Mouse (Mus musculus): ENCODE measurements around the gene Atp6v1b1. TPM values are rescaled to one million over a fixed set of nuclear protein-coding genes. Genes with fewer than 3 reads are reported as not detected.
A peak's percentile ranks its signal among the peaks of the same experiment; 100 is the strongest.

The Atp6v1b1 gene
- polyA plus RNA-seq (2015; fragmentation: Nextera tagmentation; extraction: Ambion mirVana) = 0.08 TPM in 1 of 2 replicates, not detected in the other

GRCm38 (mm10) chr6:83742761-83743160 is at the start of gene Atp6v1b1:
Gene Atp6v1b1, plus strand, starts transcription at chr6:83742990.
- Histone ChIP-seq H3K27me3 (replicated peaks) (no peaks in the 10 kb centered on the region), H3K4me1 (0 out of 2 replicates have a peak, but pooled peaks cover 4% of the 10 kb centered on the region), H3K9me3 (no peaks in the 10 kb centered on the region), H3K4me2 (no peak within 1 kb of the TSS), H3K4me3 (replicated peaks) (no peak within 1 kb of the TSS), H3K36me3 (no peaks in the 10 kb centered on the region), H3K27ac (no peak within 1 kb of the TSS), H3K9ac (no peak within 1 kb of the TSS)
- no peak for ATAC-seq (ENCODE audit: insufficient read depth, low FRiP score, low read depth)
- 53% methylated on average over 5 of the region's 5 CpGs for WGBS

DNA sequence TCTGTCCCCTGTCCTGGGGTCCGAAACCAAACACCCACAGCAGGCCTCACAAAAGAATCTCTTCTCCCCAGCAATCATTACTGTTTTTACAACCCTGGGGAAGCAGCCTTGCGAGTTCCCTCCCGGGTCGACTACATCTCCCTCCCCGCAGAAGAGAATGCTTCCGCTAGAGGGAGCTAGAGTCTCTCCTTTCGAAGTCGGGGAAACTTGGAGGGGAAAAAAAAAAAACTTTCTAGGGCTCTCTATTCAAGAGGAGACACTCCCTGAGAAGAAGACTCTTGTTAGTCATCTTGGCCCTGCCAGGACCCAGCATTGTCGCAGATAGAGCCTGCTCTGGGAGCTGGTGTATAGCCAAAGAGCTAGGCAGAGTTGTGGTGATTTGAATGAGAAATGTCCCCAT is 49.0 kb upstream of the Atp6v1b1 start:
- 1% methylated on average over 9 of the region's 9 CpGs for WGBS
- Histone ChIP-seq H3K27ac (no peak overlapping the region), H3K36me3 (no peaks in the 10 kb centered on the region), H3K4me2 (no peak overlapping the region), H3K4me3 (replicated peaks) (no peak overlapping the region), H3K9me3 (no peaks in the 10 kb centered on the region), H3K4me1 (0 out of 2 replicates have a peak, but pooled peaks cover 2% of the 10 kb centered on the region), H3K27me3 (replicated peaks) (peaks cover 93% of the 10 kb centered on the region), H3K9ac (no peak overlapping the region)
- no peak for ATAC-seq (ENCODE audit: insufficient read depth, low FRiP score, low read depth)

DNA sequence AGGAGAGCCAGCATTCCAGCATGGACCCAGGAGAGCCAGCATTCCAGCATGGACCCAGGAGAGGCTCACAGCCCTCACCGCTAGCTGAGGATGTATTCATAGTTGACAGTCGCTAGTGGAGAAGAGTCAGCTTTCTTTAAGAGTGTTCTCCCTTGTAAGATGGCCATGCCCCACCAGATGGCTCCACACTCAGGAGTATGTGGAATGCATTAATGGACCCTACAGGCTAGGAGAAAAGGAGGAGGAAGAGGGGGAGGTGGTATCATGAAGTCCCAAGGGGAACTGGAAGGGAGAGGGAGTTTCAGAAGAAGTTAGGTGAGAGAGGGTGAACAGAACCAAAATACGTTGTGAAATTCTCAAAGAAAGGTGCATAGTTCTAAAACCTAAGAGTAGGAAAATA is 47.1 kb upstream of the Atp6v1b1 start:
- ATAC-seq (ENCODE audit: insufficient read depth, low FRiP score, low read depth) = no peak
- Histone ChIP-seq H3K4me3 (replicated peaks) (no peak overlapping the region), H3K9me3 (no peaks in the 10 kb centered on the region), H3K27me3 (replicated peaks) (peaks cover 93% of the 10 kb centered on the region), H3K9ac (no peak overlapping the region), H3K4me1 (0 out of 2 replicates have a peak, but pooled peaks cover 2% of the 10 kb centered on the region), H3K4me2 (no peak overlapping the region), H3K27ac (no peak overlapping the region), H3K36me3 (no peaks in the 10 kb centered on the region)
- WGBS = 4% methylated on average over 3 of the region's 3 CpGs

DNA sequence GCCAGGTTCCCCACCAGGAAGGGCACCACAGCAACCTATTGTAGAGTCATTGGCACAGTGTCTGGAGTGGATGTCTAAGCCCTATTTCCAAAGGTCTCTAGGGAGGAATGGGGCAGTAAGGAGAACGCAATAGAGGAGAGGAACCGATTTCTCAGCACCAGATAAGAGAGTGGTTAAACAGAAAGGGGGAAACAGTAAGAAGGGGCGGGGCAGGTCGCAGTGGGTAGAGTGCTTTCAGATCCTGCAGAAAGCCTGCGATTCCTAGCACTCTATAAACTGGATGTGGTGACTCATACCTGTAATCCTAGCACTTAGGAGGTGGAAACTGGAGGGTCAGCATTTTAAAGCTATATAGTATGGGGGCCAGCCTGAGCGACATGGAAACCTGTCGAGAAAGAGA is 46.1 kb upstream of the Atp6v1b1 start:
- H3K4me2 ChIP-seq = no peak overlapping the region
- no peak overlapping the region for H3K9ac ChIP-seq
- H3K4me1 ChIP-seq = 0 out of 2 replicates have a peak, but pooled peaks cover 2% of the 10 kb centered on the region
- H3K27me3 ChIP-seq (replicated peaks) = peaks cover 92% of the 10 kb centered on the region
- 3% methylated on average over 7 of the region's 7 CpGs for WGBS
- 0 out of 2 replicates have a peak, but pooled peaks have one; percentile 60 for ATAC-seq (ENCODE audit: insufficient read depth, low FRiP score, low read depth)
- H3K27ac ChIP-seq = no peak overlapping the region
- no peaks in the 10 kb centered on the region for H3K36me3 ChIP-seq
- H3K9me3 ChIP-seq = no peaks in the 10 kb centered on the region
- H3K4me3 ChIP-seq (replicated peaks) = no peak overlapping the region

DNA sequence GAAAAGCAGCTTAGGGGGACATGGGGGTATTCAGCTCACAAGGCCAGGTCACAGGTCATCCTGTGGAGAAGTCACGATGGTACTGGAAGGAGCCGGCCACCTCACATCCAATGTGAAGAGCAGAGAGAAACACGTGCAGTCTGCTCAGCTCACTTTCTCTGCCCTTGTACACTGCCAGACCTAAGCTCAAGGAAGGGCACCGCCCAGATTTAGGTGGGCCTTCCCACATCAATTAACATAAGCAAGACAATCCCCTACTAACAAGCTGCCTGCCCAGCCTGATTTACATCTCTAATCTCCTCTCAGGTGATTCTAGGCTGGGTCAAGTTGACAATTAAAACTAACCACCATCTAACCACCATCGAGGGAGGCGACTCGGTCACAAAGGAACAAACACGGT is 44.9 kb upstream of the Atp6v1b1 start:
- Histone ChIP-seq H3K27me3 (replicated peaks) (peaks cover 90% of the 10 kb centered on the region), H3K27ac (no peak overlapping the region), H3K36me3 (no peaks in the 10 kb centered on the region), H3K9ac (no peak overlapping the region), H3K4me1 (0 out of 2 replicates have a peak, but pooled peaks cover 2% of the 10 kb centered on the region), H3K4me2 (no peak overlapping the region), H3K4me3 (replicated peaks) (no peak overlapping the region), H3K9me3 (no peaks in the 10 kb centered on the region)
- 3% methylated on average over 8 of the region's 8 CpGs for WGBS
- no peak for ATAC-seq (ENCODE audit: insufficient read depth, low FRiP score, low read depth)

GRCm38 (mm10) chr6:83699971-83700370 is 42.8 kb upstream of the Atp6v1b1 start:
- no peak overlapping the region for H3K27ac ChIP-seq
- no peaks in the 10 kb centered on the region for H3K9me3 ChIP-seq
- 4% methylated on average over 5 of the region's 5 CpGs for WGBS
- peaks cover 88% of the 10 kb centered on the region for H3K27me3 ChIP-seq (replicated peaks)
- ATAC-seq (ENCODE audit: insufficient read depth, low FRiP score, low read depth) = no peak
- H3K4me1 ChIP-seq = 0 out of 2 replicates have a peak, but pooled peaks cover 2% of the 10 kb centered on the region
- H3K36me3 ChIP-seq = no peaks in the 10 kb centered on the region
- no peak overlapping the region for H3K4me3 ChIP-seq (replicated peaks)
- no peak overlapping the region for H3K4me2 ChIP-seq
- no peak overlapping the region for H3K9ac ChIP-seq

DNA sequence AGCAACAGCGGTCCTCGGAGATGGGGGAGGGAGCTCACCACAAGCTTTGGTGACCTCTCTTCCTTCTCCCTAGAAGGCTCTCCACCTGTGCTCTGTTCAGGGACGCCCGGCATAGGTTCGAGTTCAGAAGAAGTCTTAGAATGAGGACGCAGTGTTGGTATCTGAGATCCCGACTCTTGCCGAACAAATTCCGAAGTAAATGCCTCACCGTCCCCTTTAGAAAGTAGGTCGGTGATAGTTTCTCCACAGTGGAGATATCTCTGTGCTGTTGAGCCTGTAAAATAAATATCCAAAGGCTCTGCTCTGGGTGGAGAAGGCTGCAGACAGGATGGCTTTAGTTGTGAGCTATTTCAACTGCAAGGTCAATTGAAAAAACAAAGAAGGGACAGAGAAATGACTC is 41.8 kb upstream of the Atp6v1b1 start:
- peaks cover 86% of the 10 kb centered on the region for H3K27me3 ChIP-seq (replicated peaks)
- WGBS = 2% methylated on average over 11 of the region's 11 CpGs
- H3K4me2 ChIP-seq = no peak overlapping the region
- H3K4me3 ChIP-seq (replicated peaks) = no peak overlapping the region
- no peak overlapping the region for H3K9ac ChIP-seq
- H3K9me3 ChIP-seq = no peaks in the 10 kb centered on the region
- ATAC-seq (ENCODE audit: insufficient read depth, low FRiP score, low read depth) = no peak
- no peaks in the 10 kb centered on the region for H3K36me3 ChIP-seq
- H3K27ac ChIP-seq = no peak overlapping the region
- 0 out of 2 replicates have a peak, but pooled peaks cover 2% of the 10 kb centered on the region for H3K4me1 ChIP-seq

DNA sequence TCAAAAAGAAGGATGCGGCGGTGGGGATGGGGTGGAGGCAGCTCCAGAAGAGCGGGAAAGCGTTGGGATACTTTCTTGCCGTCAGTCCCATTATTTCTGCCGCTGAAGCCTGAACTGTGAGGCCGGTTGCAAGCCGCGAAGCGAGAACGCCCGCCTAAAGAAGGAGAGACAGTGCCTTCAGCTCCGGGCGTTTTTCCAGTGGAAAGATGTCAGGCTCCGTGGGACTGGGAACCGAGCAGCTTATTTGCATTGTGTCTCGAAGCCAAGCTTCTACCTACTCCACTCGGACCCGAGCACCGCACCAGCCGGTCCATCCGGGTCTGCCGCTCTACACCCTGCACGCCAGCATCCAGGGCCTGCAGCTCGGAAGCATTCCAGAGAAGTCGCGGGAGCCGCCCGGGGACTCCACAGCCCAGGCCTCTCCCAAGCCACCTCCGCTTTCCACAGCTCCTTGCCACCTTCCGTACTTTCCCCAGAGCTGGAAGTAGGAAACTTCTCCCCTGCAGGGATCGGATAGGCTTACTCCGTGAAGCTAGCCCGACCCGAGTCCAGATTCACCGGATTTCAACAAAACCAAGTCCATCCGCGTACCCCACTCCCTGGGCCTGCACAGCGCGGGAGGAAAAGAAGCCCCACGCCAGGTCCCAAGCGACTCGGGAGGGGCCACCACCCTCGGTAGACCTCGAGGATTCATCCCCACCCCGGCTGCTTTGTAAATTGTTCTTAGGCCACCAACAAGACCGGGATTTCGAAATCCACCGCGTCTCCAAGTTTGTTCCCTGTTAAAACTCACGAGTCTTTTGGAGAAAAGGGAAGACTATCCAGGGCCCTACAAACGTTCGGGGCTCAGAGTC is 40.4 kb upstream of the Atp6v1b1 start:
- Histone ChIP-seq H3K4me3 (replicated peaks) (no peak overlapping the region; the same call in 1 of the 2 replicates), H3K9me3 (no peaks in the 10 kb centered on the region), H3K9ac (no peak overlapping the region), H3K36me3 (no peaks in the 10 kb centered on the region), H3K4me1 (no peaks in the 10 kb centered on the region), H3K27me3 (replicated peaks) (peaks cover 86% of the 10 kb centered on the region), H3K27ac (no peak overlapping the region), H3K4me2 (no peak overlapping the region)
- WGBS = under 1% methylated on average over 53 of the region's 53 CpGs
- ATAC-seq (ENCODE audit: insufficient read depth, low FRiP score, low read depth) = no peak

GRCm38 (mm10) chr6:83703000-83703721 is 39.6 kb upstream of the Atp6v1b1 start:
- Histone ChIP-seq H3K9ac (no peak overlapping the region), H3K4me2 (no peak overlapping the region), H3K4me3 (replicated peaks) (no peak overlapping the region), H3K36me3 (no peaks in the 10 kb centered on the region), H3K4me1 (no peaks in the 10 kb centered on the region), H3K27ac (no peak overlapping the region), H3K27me3 (replicated peaks) (peaks cover 86% of the 10 kb centered on the region), H3K9me3 (no peaks in the 10 kb centered on the region)
- WGBS = 1% methylated on average over 27 of the region's 27 CpGs
- no peak for ATAC-seq (ENCODE audit: insufficient read depth, low FRiP score, low read depth)

DNA sequence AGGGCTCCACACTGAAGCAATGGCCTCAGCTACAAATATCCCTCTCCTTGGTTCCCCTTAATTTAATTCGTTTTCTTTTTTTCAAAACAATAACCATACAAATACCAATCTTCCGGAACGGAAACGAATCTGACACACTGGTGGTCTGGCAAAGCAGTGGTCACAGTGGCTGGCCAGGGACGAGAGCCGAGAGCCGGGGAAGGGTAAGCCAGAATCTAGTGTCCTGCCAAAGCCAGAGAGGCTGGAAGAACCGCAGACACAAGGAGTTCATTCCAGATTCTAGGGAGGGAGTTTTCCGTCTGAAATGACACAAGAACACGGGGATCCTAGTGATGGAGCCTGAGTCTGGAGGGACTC is 39.1 kb upstream of the Atp6v1b1 start:
- H3K27ac ChIP-seq = no peak overlapping the region
- WGBS = 2% methylated on average over 10 of the region's 10 CpGs
- H3K4me1 ChIP-seq = no peaks in the 10 kb centered on the region
- H3K36me3 ChIP-seq = no peaks in the 10 kb centered on the region
- no peak overlapping the region for H3K4me3 ChIP-seq (replicated peaks)
- no peaks in the 10 kb centered on the region for H3K9me3 ChIP-seq
- peaks cover 86% of the 10 kb centered on the region for H3K27me3 ChIP-seq (replicated peaks)
- ATAC-seq (ENCODE audit: insufficient read depth, low FRiP score, low read depth) = no peak
- no peak overlapping the region for H3K9ac ChIP-seq
- H3K4me2 ChIP-seq = no peak overlapping the region

GRCm38 (mm10) chr6:83704294-83704693 is 38.5 kb upstream of the Atp6v1b1 start:
- Histone ChIP-seq H3K4me1 (no peaks in the 10 kb centered on the region), H3K36me3 (no peaks in the 10 kb centered on the region), H3K9ac (no peak overlapping the region), H3K27ac (no peak overlapping the region), H3K4me3 (replicated peaks) (no peak overlapping the region), H3K27me3 (replicated peaks) (peaks cover 86% of the 10 kb centered on the region), H3K4me2 (no peak overlapping the region), H3K9me3 (no peaks in the 10 kb centered on the region)
- ATAC-seq (ENCODE audit: insufficient read depth, low FRiP score, low read depth) = no peak
- WGBS = 9% methylated on average over 1 of the region's 1 CpGs

DNA sequence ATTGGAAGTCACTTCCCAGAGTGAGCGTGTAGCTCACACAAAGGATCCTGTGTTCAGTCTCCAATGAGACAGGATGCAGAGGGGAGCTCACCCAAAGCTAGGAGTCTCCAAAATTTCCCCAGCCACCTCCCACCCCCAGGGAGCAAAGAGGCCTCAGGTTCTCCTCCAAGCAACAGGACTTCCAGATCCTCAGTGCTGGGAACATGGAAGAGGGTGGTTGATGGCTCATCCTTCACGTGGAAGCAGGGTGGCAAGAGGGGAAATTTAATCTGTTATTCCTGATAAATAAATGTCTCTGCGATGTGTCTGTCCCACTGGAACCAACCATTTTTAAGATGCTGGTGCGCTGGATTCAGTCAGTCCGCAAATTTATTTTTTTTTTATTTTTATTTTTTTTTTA is 38.1 kb upstream of the Atp6v1b1 start:
- no peaks in the 10 kb centered on the region for H3K4me1 ChIP-seq
- no peaks in the 10 kb centered on the region for H3K36me3 ChIP-seq
- H3K27ac ChIP-seq = no peak overlapping the region
- no peak for ATAC-seq (ENCODE audit: insufficient read depth, low FRiP score, low read depth)
- no peak overlapping the region for H3K4me3 ChIP-seq (replicated peaks)
- no peak overlapping the region for H3K4me2 ChIP-seq
- WGBS = 22% methylated on average over 5 of the region's 5 CpGs
- H3K9ac ChIP-seq = no peak overlapping the region
- peaks cover 86% of the 10 kb centered on the region for H3K27me3 ChIP-seq (replicated peaks)
- H3K9me3 ChIP-seq = no peaks in the 10 kb centered on the region

Data from stomach, embryonic 15.5 days (tissue).